Mouse (Mus musculus) intestine, postnatal 0 days (tissue): ENCODE measurements around the gene Ugt1a10. TPM values are rescaled to one million over a fixed set of nuclear protein-coding genes. Genes with fewer than 3 reads are reported as not detected.
A peak's percentile ranks its signal among the peaks of the same experiment; 100 is the strongest.

ENCODE experiments used
- ATAC-seq: fragments of 200-750 bp; cut with Nextera tagmentation; 2 replicates; pipeline ENCODE4 v1.8.0; 2017; ENCODE audit warnings: mild to moderate bottlenecking, moderate TSS enrichment, moderate library complexity
- H3K27ac ChIP-seq: fragments of 300-500 bp; sonication (generic); 2 replicates; pipeline ENCODE4 v1.5.1; 2014; ENCODE audit warnings: mild to moderate bottlenecking, low read depth, low read length, moderate library complexity
- H3K27me3 ChIP-seq: fragments of 300-500 bp; sonication (generic); replicated peaks from 2 replicates; pipeline ENCODE4 v1.6.1; 2014; ENCODE audit warnings: low read length, mixed read lengths; ENCODE audit not compliant: control insufficient read depth, insufficient read depth
- H3K36me3 ChIP-seq: fragments of 300-500 bp; sonication (generic); 2 replicates; pipeline ENCODE4 v1.6.1; 2014; ENCODE audit warnings: mild to moderate bottlenecking, moderate library complexity; ENCODE audit not compliant: control insufficient read depth, insufficient read depth
- H3K4me1 ChIP-seq: fragments of 300-500 bp; sonication (generic); replicated peaks from 2 replicates; pipeline ENCODE4 v1.6.1; 2014; ENCODE audit warnings: antibody characterized with exemption, low read length, mixed read lengths; ENCODE audit not compliant: control insufficient read depth, insufficient read depth
- H3K4me2 ChIP-seq: fragments of 300-500 bp; sonication (generic); replicated peaks from 2 replicates; pipeline ENCODE4 v1.6.1; 2014; ENCODE audit warnings: low read depth, mild to moderate bottlenecking, moderate library complexity
- H3K4me3 ChIP-seq: fragments of 300-500 bp; sonication (generic); 2 replicates; pipeline ENCODE4 v1.5.1; 2014; ENCODE audit warnings: low read depth, low read length
- H3K9ac ChIP-seq: fragments of 300-500 bp; sonication (generic); 2 replicates; pipeline ENCODE4 v1.6.1; 2014; ENCODE audit warnings: mild to moderate bottlenecking, low read depth, low read length
- H3K9me3 ChIP-seq: fragments of 300-500 bp; sonication (generic); 2 replicates; pipeline ENCODE4 v1.6.1; 2016; ENCODE audit warnings: mixed run types; ENCODE audit not compliant: control insufficient read depth
- CTCF ChIP-seq: sonication (generic); IDR thresholded peaks from 2 replicates; pipeline ENCODE4 v1.5.1; 2016; ENCODE audit warnings: low read depth, mild to moderate bottlenecking, control low read depth, antibody characterized with exemption, moderate library complexity
- WGBS: fragments of 180-500 bp; shearing (Covaris S2); extraction: QIAGEN DNeasy Blood & Tissue Kit; methylation state at CpG from one replicate; pipeline ENCODE4 v1.1.7; 2014; 5-methylcytosine and 5-hydroxymethylcytosine counted together
- polyA plus RNA-seq: library from polyadenylated mRNA; unstranded; fragments of >200 nt; fragmentation: Nextera tagmentation; extraction: Ambion mirVana; gene quantifications from 2 replicates; pipeline ENCODE4 v1.2.1, GENCODE M21; 2015

Gene Ugt1a10
- polyA plus RNA-seq, 1 experiment from 2014 or later, result 0.05 TPM

GRCm38 (mm10) chr1:88211812-88212211 is 156.6 kb downstream of the Ugt1a10 start, which contains the start of gene Ugt1a1:
Gene Ugt1a1, plus strand, starts transcription at chr1:88211959.
- H3K9ac ChIP-seq, result no peak within 1 kb of the TSS
- H3K4me3 ChIP-seq, result no peak within 1 kb of the TSS
- TF ChIP-seq CTCF, result no peak
- no peaks in the 10 kb centered on the region for H3K27me3 ChIP-seq
- no peaks in the 10 kb centered on the region for H3K36me3 ChIP-seq
- H3K9me3 ChIP-seq, result peaks cover 43% of the 10 kb centered on the region
- H3K4me1 ChIP-seq, result peaks cover 4% of the 10 kb centered on the region; the same call in 1 of the 2 replicates
- ATAC-seq, result peak; percentile 63
- WGBS, result 60% methylated on average over 8 of the region's 8 CpGs
- peak within 1 kb of the TSS; percentile 0 for H3K4me2 ChIP-seq
- peak within 1 kb of the TSS; percentile 3; the same call in 1 of the 2 replicates for H3K27ac ChIP-seq

GRCm38 (mm10) chr1:88212341-88213045 is 157.3 kb downstream of the Ugt1a10 start:
- ATAC-seq, result peak; percentile 1; the same call in 1 of the 2 replicates
- no peak for TF ChIP-seq CTCF
- Histone ChIP-seq H3K9ac (no peak overlapping the region), H3K4me2 (peak overlapping the region; percentile 0), H3K4me1 (0 out of 2 replicates have a peak, but pooled peaks cover 2% of the 10 kb centered on the region), H3K36me3 (no peaks in the 10 kb centered on the region), H3K9me3 (peaks cover 49% of the 10 kb centered on the region), H3K27ac (no peak overlapping the region), H3K27me3 (no peaks in the 10 kb centered on the region), H3K4me3 (no peak overlapping the region)
- 57% methylated on average over 8 of the region's 8 CpGs for WGBS

GRCm38 (mm10) chr1:88213061-88213460 is 157.9 kb downstream of the Ugt1a10 start:
- no peak overlapping the region for H3K27ac ChIP-seq
- ATAC-seq, result no peak
- H3K4me1 ChIP-seq, result no peaks in the 10 kb centered on the region
- TF ChIP-seq CTCF, result no peak
- peaks cover 52% of the 10 kb centered on the region for H3K9me3 ChIP-seq
- no peak overlapping the region for H3K9ac ChIP-seq
- peak overlapping the region; percentile 9; the same call in 1 of the 2 replicates for H3K4me2 ChIP-seq
- no peaks in the 10 kb centered on the region for H3K36me3 ChIP-seq
- WGBS, result 71% methylated on average over 1 of the region's 1 CpGs
- H3K27me3 ChIP-seq, result no peaks in the 10 kb centered on the region
- no peak overlapping the region for H3K4me3 ChIP-seq

GRCm38 (mm10) chr1:88213766-88214461 is 158.7 kb downstream of the Ugt1a10 start:
- TF ChIP-seq CTCF, result no peak
- ATAC-seq, result peak; percentile 76
- Histone ChIP-seq H3K9ac (no peak overlapping the region), H3K27me3 (no peaks in the 10 kb centered on the region), H3K9me3 (peaks cover 52% of the 10 kb centered on the region), H3K4me2 (peak overlapping the region; percentile 9), H3K4me3 (0 out of 2 replicates have a peak overlapping the region, but pooled peaks have one; percentile 0), H3K36me3 (no peaks in the 10 kb centered on the region), H3K27ac (peak overlapping the region; percentile 15), H3K4me1 (no peaks in the 10 kb centered on the region)
- 70% methylated on average over 2 of the region's 2 CpGs for WGBS

- Histone ChIP-seq H3K4me2 (peak overlapping the region; percentile 9), H3K9me3 (peaks cover 52% of the 10 kb centered on the region)
- TF ChIP-seq CTCF, result no peak
These were observed 159.3 kb downstream of the Ugt1a10 start for GRCm38 (mm10) chr1:88214462-88214952.

More at GRCm38 (mm10) chr1:88214462-88214952, 159.3 kb downstream of the Ugt1a10 start:
- H3K36me3 ChIP-seq, result no peaks in the 10 kb centered on the region
- no peak for ATAC-seq
- no peaks in the 10 kb centered on the region for H3K4me1 ChIP-seq
- 80% methylated on average over 2 of the region's 2 CpGs for WGBS
- H3K27me3 ChIP-seq, result no peaks in the 10 kb centered on the region
- no peak overlapping the region for H3K27ac ChIP-seq
- H3K9ac ChIP-seq, result no peak overlapping the region
- H3K4me3 ChIP-seq, result no peak overlapping the region
